ENCODE assay signal across 8 mouse cellular contexts in the genomic region with DNA sequence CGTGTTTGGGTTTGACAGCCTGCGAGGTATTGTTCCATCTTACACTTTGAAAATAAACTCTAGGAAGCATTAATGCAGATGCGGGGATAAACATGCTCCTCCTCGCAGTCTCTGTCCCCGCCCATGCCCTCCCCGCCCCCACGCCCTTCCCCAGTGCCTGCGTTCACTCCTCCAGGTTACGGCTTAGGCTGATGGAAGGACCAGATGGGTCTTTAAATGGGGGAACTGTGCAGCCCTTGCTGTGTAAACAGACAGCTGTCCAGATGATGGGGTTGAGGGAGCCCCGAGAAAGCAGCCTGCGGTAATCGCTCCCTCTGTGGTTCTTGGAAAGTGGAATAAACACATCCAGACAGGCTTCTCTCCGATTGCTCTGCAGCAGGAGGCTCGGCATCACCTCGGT.
DNase-seq lines count a peak whose midpoint lies in the region; ATAC-seq and TF ChIP-seq lines count a peak whose summit lies in the region.

No protein-coding gene starts in this region.

- no peak for TF ChIP-seq CTCF in heart, postnatal 0 days (IDR thresholded peaks at IDR 0.05; ENCODE audit: low read depth)
- TF ChIP-seq CTCF in liver, postnatal 0 days (IDR thresholded peaks at IDR 0.05; ENCODE audit: low read depth), result no peak

- TF ChIP-seq EP300 in heart, postnatal 0 days (IDR thresholded peaks at IDR 0.05; ENCODE audit: low read depth), result no peak
- no peak for TF ChIP-seq EP300 in liver, postnatal 0 days (IDR thresholded peaks at IDR 0.05; ENCODE audit: low read depth)

- no peaks in the 10 kb centered on the region for H3K36me3 ChIP-seq in heart, postnatal 0 days (replicated peaks; ENCODE audit: control insufficient read depth, insufficient read depth, low read length)
- H3K36me3 ChIP-seq in liver, postnatal 0 days (replicated peaks; ENCODE audit: insufficient read depth, low read length), result no peaks in the 10 kb centered on the region

- H3K4me3 ChIP-seq in heart, postnatal 0 days (ENCODE audit: low read depth, low read length), result no peak overlapping the region
- H3K4me3 ChIP-seq in liver, postnatal 0 days (ENCODE audit: low read depth, low read length), result no peak overlapping the region

- H3K9me3 ChIP-seq in heart, postnatal 0 days (replicated peaks; ENCODE audit: control insufficient read depth, low read length), result no peaks in the 10 kb centered on the region
- no peaks in the 10 kb centered on the region for H3K9me3 ChIP-seq in liver, postnatal 0 days (ENCODE audit: low read length)

- peak; percentile 10 for DNase-seq in ovary, postnatal 36 days (ENCODE audit: low spot score)
- DNase-seq in ovary, adult 18-20 months (ENCODE audit: low spot score), result no peak
- no peak for DNase-seq in heart, postnatal 0 days (ENCODE audit: low spot score)
- DNase-seq in liver, postnatal 0 days, result no peak
- peak; percentile 59 for DNase-seq in thymus, postnatal 4 days
- no peak for DNase-seq in cerebellum, adult 11 months
- no peak for DNase-seq in adrenal gland, postnatal 4 days (ENCODE audit: low spot score in 2 of 2)

- H3K4me2 ChIP-seq in heart, postnatal 0 days (ENCODE audit: low read depth, low read length), result peak overlapping the region; percentile 36
- peak overlapping the region; percentile 47 for H3K4me2 ChIP-seq in liver, postnatal 0 days (ENCODE audit: low read depth, low read length)

- no peak overlapping the region for H3K9ac ChIP-seq in heart, postnatal 0 days (replicated peaks; ENCODE audit: low read depth, low read length)
- no peak overlapping the region for H3K9ac ChIP-seq in liver, postnatal 0 days (replicated peaks)

- H3K27ac ChIP-seq in heart, postnatal 0 days (ENCODE audit: low read depth), result peak overlapping the region; percentile 68
- no peak overlapping the region for H3K27ac ChIP-seq in liver, postnatal 0 days (ENCODE audit: low read depth)

- WGBS in heart, postnatal 0 days, result 25% methylated on average over 15 of the region's 15 CpGs
- 14% methylated on average over 15 of the region's 15 CpGs for WGBS in liver, postnatal 0 days (ENCODE audit: insufficient replicate concordance)

- 0 out of 2 replicates have a peak, but pooled peaks cover 8% of the 10 kb centered on the region for H3K27me3 ChIP-seq in heart, postnatal 0 days (ENCODE audit: control insufficient read depth, insufficient read depth, low read length)
- H3K27me3 ChIP-seq in liver, postnatal 0 days (ENCODE audit: insufficient read depth, low read length), result 0 out of 2 replicates have a peak, but pooled peaks cover 13% of the 10 kb centered on the region

- H3K4me1 ChIP-seq in heart, postnatal 0 days (ENCODE audit: control insufficient read depth, insufficient read depth), result peaks cover 12% of the 10 kb centered on the region
- peaks cover 11% of the 10 kb centered on the region for H3K4me1 ChIP-seq in liver, postnatal 0 days (ENCODE audit: insufficient read depth)

- ATAC-seq in heart, postnatal 0 days (ENCODE audit: insufficient read depth, low read depth), result peak; percentile 45
- ATAC-seq in liver, postnatal 0 days, result no peak
- ATAC-seq in monocyte, adult 5-6 weeks (replicated peaks; ENCODE audit: insufficient number of reproducible peaks, low FRiP score, low TSS enrichment, poor library complexity, severe bottlenecking), result no peak

Comparison
In these comparisons a context has a peak if more than half of its experiments do, and no peak if none do; other contexts are left out.
1. DNase-seq: peak in ovary, postnatal 36 days (single experiment) and thymus, postnatal 4 days (single experiment); none in ovary, adult 18-20 months (single experiment), heart, postnatal 0 days (single experiment), liver, postnatal 0 days (single experiment), cerebellum, adult 11 months (single experiment) and adrenal gland, postnatal 4 days (0 of 2).